Mouse (Mus musculus): ENCODE data around the gene Gm21915.

DNA sequence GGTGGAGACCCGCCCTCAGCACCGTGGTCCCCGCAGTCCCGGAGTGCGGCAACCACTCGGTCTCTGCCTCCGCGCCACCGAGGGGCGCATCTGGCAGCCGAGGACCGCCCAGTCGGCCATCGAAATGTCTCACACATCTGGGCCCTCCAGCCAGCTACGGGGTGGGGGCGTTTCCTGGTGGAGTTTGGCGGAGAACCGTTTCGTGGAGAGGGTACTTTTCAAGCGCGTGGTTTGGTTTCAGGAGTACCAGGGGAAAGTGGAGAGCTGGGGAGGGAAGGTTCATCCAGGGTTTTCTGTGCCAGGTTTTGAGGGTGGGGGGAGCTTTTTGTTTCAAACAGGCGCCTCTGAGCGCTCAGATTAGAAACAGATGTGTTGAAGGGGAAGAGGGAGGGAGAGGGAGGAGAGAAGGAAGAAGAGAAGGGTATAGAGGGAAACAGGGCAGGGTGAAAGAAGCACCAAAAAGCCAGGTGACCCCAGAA is 16.0 kb downstream of the Gm21915 start:
- no peak for TF ChIP-seq CTCF (IDR thresholded peaks at IDR 0.05; ENCODE audit: insufficient read depth, low read depth, low read length)
- no peak for TF ChIP-seq POLR2A (IDR thresholded peaks at IDR 0.05; ENCODE audit: insufficient read depth, low read depth, low read length)
